Mouse (Mus musculus) v-Abl transformed pro-B cells (cell line): ENCODE measurements around the gene Nrm.

ENCODE experiments used
- in situ Hi-C, 2 experiments: fragments of 400-800 bp; cut with MboI; formaldehyde crosslinking; loops; one replicate each; pipeline ENCODE4 v1.15.1; 2025; ENCODE audit not compliant: unreplicated experiment in 2 of 2

Nrm gene

DNA sequence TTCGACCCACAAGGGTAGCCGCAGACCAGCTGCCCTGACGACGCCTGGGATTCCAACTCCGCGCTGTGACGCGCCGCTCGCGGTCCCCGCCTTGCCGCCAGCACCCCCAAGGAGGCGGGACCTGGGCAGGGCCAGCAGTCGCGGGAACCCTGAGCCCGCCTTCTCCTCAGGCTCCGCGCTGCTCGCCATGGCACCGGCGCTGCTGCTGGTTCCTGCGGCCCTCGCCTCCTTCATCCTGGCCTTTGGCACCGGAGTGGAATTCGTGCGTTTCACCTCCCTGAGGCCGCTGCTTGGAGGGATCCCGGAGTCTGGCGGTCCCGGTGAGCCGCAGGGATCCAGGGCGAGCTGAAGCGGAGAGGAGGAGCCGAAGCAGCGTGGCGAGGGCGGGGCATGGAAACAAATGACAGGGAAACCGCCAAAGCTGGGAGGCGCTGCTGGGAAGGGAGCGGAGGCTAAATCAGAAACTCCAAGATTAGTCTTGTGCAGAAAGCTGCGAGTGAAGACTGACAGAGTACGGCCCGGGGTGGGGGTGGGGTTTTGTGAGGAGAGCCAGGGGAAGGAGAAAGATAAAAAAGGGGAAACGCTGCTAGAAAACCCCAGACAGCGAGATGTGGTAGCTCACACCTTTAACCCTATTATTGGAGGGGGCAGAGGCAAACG lies at the start of gene Nrm:
Gene Nrm, plus strand, starts transcription at position 121 of the 660 bp plus-strand sequence.
- in situ Hi-C loops: no loop called here

DNA sequence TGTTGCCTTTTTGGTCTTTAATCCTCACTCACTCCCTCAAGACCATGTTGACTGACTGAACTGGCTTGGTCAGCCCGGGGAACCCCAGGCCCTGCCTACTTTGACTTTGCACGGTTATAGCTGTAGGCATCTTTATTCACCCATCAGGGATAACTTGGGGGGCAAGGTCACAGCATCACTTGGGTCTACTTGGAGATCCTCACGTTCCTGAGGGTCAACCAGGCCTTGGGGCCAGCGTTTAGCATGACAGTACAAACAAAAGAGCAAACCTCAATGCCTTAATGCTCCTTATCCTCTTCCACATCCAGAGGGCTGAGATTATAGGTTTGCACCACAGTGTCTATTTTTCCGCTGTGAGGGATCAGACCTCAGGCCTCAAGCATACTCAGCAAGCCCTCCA lies 48.8 kb upstream of the Nrm start:
- in situ Hi-C loops: no loop called here

DNA sequence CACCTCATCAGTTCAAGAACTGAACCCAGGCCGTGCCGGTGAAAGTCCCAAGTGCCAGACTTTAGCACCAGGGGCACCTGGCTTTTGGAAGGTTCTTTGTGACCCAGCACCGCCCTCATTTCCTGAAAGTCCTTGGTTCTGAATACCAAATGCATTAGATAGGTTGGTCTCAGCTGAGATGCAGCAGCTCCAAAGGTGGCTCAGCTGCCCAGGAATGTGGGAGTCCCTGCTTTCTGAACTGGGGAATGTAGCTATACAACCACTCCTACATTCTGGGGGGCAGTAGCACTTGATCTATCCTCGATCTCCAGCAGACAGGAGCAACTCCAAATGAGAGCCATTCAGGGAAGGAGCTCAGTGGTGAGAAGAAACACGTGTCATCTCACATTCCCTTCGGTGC lies 48.4 kb upstream of the Nrm start:
- in situ Hi-C loops: no loop called here

DNA sequence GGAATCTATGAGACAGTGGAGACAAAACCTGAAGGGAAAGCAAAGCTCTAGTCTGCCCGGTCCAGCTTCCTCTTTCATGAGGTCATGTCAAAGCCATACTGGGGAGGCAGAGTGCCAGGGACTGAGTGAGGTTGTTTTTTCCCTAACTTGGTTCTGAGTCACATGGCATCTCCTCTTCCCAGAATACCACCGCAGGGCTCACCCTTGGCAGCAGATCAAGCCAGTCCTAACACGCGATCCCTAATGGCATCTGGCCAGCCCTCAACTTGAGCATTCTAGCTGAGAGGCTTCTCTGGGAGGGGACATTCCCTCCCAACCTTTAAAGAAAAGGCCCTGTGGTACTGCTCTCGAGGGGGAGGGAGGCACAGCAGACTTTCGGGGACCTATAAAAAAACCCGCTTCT lies 47.9 kb upstream of the Nrm start:
- in situ Hi-C loops: no loop called here

DNA sequence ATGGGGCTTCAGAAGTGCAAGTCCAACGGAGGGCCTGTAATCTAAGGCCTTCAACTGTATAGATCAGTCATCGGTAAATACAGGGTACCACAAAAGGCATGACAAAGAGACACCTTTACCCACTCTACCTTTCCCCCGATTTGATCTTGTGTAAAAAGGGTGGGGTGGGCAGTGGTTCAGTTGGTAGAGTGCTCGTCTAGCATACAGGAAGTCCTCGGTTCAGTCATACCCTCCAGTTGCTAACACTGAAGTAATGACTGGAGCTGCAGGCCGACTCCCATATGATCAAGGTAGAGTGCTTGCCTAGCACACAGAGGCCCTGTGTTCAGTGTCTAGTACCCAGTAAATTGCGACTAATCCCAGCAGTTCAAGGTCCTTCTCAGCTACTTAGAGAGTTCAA lies 47.5 kb upstream of the Nrm start:
- in situ Hi-C loops: no loop called here

DNA sequence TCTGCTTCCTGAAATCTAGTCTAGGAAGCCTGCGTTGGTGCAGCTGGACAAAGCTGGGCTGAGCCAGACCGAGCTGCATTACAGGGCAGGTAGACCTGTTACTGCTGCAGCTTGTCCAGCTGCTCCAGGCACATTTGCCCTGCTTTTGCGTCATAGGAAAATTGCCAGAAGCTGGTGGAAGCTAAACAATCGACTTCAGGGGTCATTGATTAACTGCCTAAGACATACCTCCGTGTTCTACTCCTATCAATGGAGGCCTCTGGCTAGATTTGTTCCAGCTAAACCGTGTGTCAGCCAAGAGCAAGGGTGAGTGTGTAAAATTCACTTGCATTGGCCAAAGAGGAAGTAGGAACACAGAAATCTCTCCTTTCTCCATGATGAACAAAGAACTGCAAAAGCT lies 46.4 kb upstream of the Nrm start:
- in situ Hi-C loops: no loop called here

DNA sequence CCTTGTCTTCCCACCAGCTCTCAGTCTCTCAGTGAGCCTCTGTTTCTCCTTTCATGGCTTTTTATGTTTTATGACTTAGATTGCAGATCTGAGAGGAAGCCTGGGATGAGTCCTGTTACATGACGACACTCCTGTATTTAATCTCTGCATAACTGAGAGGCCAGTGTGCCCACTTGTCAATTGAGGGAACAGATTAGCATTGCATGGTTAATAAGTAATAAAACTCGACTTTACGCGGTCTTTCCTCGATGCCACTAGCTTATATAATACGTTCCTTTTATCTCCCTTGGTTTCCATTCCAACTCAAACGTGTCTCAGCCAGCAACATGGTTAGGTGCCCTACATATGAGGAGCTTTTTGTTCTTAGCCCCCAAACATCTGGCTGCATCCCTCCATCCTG lies 45.3 kb upstream of the Nrm start:
- in situ Hi-C loops: no loop called here

DNA sequence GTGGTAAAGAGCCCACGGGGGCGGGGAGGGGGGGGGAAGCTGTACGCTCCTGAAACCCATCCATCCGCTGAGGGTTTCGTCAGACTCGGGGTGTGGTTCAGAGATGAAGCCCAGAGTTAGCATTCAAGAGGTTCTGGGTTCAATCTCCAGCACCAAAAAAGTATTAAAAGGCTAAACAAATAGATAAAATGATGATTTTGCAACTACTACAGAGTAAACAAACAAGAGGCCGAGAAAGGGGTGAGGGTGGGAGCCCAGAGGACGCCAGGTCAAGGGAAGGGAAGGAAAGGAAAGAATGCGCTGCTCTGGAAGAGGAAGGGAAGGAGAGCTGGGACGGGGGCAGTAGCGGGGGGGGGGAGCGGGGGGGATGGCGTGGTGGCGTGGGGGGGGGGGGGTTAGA lies 44.4 kb upstream of the Nrm start:
- in situ Hi-C loops: no loop called here

DNA sequence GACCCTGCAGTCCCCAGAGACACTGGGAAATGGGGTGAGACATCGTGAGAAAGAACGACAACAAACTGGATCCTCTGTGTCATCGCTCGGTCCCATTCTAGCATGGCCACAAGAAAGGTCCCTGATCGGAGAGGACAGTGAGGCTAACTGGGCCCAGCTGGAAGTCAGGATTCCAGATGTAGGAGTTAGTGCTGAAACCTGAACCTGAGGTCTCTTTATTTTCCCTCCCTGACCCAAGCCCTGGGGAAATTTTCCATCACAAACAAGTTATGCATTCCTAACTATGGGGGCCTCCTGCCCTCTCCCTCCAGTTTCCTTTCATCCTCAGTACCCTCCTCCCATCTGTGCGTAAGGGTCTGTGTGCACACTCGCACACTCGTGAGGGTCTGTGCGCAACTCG lies 43.9 kb upstream of the Nrm start:
- in situ Hi-C loops: no loop called here

DNA sequence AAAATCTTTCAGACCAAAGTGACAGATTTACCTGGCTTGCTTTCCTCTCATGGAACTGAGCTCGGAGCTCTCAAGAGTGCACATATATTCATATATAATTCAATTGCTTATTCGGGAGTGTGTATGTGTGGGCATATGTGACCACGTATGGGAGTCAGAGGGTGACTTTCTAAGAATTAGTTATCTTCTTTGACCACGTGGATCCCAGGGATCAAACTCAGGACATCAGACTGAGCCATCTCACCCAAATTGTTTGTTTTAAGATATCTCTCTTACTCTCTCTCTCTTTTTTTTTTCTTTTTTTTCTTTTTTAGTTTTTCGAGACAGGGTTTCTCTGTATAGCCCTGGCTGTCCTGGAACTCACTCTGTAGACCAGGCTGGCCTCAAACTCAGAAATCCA lies 41.0 kb upstream of the Nrm start:
- in situ Hi-C loops: loop anchor here in 1 of 2 experiments (10.0 kb wide), 1 partner anchor 225 kb away; the partner anchor contains the start of genes Gm6034 and H2-T22

DNA sequence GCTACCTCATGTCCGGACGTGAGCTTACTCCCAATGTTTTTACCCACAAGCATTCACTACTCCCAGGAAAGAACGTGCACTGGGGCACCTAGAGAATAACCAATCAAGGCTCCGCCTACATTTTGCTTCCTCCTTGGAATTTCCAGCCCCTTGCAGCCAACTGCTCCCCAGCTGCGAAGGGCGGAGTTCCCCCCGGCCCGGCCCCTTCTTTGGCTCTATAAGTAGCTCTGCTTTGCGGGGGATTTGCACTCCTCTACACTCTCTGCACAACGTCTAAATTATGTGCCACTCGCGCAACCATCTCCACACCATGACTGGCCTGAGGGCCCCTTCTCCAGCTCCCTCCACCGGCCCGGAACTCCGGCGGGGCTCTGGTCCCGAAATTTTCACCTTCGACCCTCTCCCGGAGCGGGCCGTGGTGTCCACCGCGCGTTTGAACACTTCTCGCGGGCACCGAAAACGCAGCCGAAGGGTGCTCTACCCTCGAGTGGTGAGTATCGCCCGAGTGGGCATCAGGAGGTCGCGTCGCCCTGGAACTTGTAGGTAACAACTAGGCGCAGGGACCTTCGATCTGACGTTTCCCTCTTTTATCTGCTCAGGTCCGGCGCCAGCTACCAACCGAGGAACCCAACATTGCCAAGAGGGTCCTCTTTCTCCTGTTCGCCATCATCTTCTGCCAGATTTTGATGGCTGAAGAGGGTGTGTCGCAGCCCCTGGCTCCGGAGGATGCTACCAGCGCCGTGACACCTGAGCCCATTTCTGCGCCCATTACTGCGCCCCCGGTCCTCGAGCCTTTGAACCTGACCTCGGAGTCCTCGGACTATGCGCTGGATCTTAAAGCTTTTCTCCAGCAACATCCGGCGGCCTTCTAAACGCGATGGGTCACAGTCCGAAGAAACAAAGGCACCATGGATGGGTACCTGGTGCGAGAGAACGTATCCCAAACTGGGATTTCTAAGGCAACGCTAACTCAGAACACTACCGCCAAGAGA lies 39.4 kb upstream of the Nrm start, which contains the start of gene Ier3:
Gene Ier3, plus strand, starts transcription at position 246 of the 992 bp plus-strand sequence.
- in situ Hi-C loops: loop anchor here in 1 of 2 experiments (10.0 kb wide), 1 partner anchor 223 kb away; the partner anchor contains the start of genes Gm6034 and H2-T22

DNA sequence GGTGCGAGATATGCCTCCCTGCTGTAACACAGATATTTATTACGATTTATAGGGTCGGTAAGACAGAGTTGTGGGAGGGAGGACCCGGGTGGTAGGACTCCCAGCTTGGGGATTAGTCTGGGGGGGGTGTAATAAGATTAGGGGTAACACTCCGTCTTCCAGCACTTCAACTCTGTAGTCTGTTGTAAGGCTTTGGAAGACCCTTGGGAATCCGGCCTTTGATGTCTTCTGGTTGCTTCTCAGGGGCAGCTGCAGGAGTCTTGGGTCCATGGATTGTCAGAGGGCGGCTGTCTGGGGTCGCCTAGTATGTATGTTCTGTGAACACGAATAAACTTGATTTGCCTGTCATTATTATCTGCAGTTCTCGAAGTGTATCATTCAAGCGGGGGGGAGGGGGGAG lies 38.6 kb upstream of the Nrm start:
- in situ Hi-C loops: loop anchor here in 1 of 2 experiments (10.0 kb wide), 1 partner anchor 222 kb away; the partner anchor contains the start of genes Gm6034 and H2-T22

DNA sequence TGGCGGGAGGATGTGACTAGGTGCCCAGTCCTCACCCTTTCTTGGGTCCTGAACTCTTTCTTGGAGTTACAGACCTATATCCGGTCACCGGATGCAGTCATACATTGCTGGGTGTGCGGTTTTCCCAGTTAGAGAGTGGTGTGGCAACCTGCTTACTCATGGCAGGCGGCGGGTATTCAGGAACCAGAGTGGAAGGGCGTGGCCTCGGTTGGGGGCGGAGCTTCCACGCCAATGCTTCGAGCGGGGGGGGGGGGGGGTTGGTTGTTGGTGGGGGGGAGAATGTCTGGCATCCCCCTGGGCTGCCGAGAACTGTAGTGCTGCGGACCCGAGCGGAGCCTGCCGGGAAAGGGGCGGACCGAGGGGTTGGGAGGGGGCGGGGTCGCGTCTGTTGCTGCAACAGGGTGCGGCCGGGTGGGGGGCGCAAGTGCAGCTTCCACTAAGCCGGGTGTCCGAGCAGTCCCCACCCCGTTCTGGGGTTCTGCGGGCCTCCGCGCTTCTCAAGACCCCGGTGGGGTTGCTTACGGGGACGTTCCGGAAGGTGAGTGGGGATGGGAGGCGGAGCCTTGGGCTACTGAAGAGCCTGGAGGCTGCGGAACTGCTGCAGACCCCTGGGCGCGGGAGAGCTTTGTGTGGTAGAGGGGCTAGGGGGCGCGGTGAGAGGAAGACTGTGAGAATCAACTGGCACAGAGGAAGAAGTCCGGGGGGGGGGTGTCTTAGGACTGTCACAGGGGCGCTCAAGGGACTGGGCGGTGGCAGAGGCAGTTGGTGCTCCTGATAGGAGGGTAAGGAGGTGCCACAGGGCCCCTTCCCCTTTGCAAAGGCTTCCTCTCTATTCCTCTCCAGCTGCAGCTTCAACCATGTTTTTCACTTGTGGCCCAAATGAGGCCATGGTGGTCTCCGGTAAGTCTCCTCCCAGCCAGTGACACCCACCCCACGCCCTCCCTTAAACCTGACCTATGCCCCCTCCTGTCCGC lies 37.9 kb upstream of the Nrm start, which contains the start of gene Flot1:
Gene Flot1, plus strand, starts transcription at position 267 of the 974 bp plus-strand sequence.
- in situ Hi-C loops: loop anchor here in 1 of 2 experiments (10.0 kb wide), 1 partner anchor 222 kb away; the partner anchor contains the start of genes Gm6034 and H2-T22

DNA sequence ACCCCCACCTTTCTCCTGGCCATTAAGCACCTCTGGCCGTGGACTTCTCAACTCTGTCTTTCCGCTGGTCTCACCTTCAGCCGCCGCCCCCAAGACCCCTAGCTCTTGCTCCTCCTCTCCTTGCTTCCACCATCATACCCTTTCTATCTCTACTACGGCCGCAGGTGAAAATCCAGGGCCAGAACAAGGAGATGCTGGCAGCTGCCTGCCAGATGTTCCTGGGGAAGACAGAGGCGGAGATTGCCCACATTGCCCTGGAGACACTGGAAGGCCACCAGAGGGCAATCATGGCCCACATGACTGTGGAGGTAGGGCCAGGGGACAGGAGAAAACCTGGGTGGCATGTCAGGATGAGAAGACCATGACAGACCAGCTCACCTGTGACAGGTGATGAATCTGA lies 36.7 kb upstream of the Nrm start:
- in situ Hi-C loops: loop anchor here in 1 of 2 experiments (10.0 kb wide), 1 partner anchor 220 kb away; the partner anchor contains the start of genes Gm6034 and H2-T22

DNA sequence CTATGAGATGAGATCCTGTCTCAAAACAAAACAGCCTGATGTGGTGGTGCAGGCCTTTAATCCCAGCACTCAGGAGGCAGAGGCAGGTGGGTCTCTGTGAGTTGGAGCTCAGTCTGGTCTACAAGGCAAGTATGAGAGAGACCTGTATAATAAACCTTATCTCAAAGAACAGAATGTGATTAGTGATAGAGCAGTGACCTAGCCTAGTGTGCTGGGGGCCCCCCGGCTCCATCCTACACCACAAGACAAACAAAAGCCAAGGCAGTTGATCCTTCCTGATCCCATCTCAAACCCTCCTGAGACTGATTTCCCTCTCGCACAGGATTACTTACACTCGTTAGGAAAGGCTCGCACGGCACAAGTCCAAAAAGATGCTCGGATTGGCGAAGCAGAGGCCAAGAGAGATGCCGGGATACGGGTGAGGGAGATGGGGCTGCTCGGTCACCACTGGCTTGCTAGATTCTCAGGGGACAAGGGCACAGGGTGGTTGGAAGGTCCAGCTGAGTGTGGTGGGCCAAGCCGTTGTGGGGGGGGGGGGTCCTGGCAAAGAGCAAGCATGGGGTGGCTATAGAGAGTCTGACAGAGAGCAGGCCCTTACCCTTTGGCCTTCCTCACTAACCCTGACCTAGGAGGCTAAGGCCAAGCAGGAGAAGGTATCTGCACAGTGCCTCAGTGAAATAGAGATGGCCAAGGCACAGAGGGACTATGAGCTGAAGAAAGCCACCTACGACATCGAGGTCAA lies 35.8 kb upstream of the Nrm start:
- in situ Hi-C loops: loop anchor here (5.0 to 10.0 kb wide), 5 partner anchors 82 to 220 kb away; partner anchors contain the start of genes Gm6034 (in 1 of the 2) and H2-T22 (in 1 of the 2)

DNA sequence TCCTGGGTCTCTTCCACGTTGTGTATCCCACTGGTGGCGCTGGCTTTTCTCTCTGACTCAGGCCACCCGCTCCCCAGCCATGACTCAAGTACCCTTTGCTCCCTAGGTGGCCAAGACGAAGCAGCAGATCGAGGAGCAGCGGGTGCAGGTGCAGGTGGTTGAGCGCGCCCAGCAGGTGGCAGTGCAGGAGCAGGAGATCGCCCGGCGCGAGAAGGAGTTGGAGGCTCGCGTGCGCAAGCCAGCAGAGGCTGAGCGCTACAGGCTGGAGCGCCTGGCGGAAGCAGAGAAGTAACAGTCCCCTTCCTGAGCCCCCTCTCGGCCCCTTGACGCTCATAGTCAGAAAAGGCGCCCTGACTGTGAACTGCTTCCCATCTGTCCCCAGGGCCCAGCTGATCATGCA lies 31.4 kb upstream of the Nrm start:
- in situ Hi-C loops: loop anchor here (5.0 to 10.0 kb wide), 6 partner anchors 78 to 215 kb away; partner anchors contain the start of genes Gm6034 (in 1 of the 2), H2-T22 (in 1 of the 2) and Prr3 (in 1 of the 2)

DNA sequence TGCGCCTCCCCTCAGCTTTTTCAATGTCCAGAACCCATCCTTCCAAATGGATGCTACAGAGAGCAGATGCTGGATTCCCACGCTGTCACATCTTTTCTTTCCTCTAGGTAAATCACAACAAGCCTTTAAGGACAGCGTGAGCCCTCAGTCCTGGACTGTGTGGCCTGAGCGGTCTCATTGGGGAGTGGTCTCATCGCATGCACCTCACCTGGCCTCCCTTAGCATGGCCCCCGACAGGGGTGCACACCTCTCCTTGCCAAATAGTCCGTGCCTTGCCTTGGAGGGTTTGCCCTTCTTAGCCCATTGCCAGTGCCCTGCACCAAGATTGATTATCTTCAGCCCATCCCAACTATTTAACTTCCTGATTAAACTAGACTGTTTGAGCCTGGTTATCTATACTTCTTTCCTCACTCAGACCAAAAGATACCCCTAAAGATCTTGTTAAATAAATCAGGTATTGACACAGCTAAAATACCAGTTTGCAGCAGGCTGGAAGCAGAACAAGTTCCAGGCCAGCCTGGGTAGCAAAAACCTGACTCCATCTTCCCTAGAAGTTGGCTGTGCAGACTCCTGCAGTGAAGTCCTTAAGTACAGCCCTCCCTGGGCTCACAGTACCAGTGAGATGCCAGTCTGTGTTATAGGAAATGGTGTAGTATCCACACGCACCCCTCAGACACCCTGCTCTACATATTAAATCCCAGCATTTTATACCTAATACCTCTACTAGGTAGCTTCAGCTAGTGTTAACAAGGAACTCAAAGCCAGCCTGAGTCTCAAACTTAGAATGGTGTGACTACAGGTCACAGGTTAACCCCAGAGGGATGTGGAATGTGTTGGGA lies 28.5 kb upstream of the Nrm start:
- in situ Hi-C loops: loop anchor here in 1 of 2 experiments (5.0 to 10.0 kb wide), 2 partner anchors 75 to 152 kb away; partner anchors contain the start of gene Prr3

DNA sequence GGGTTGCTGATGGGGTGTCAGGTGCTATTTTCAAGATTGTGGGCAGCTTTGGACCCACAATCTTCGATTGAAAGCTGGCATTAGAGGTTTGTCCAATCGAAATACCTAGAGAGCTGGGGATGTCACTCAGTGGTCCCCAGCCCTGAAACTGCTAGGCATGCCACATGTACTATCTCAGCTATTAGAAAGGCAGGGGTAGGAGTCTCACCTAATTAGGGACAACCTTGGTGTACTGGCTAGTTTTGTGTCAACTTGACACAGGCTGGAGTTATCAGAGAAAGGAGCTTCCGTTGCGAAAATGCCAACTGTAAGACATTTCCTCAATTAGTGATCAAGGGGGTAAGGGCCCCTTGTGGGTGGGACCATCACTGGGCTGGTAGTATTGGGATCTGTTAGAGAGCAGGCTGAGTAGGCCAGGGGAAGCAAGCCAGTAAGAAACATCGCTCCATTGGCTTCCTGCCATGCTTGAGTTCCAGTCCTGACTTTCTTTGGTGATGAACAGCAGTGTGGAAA lies 27.8 kb upstream of the Nrm start:
- in situ Hi-C loops: loop anchor here in 1 of 2 experiments (5.0 to 10.0 kb wide), 2 partner anchors 74 to 152 kb away; partner anchors contain the start of gene Prr3
